Mouse (Mus musculus) megakaryocyte-erythroid progenitor cell, adult 5-6 weeks (primary cell): Measurements from ENCODE around the gene Zfp493. TPM values are rescaled to one million over a fixed set of nuclear protein-coding genes. Genes with fewer than 3 reads are reported as not detected.
A peak's percentile ranks its signal among the peaks of the same experiment; 100 is the strongest.
"Not testable (repeated sequence)": the region's sequence is repeated elsewhere in the genome, so short reads cannot be mapped to it uniquely, and the experiment has no call there.

Source experiments
- ATAC-seq: replicated peaks from 2 replicates; pipeline ENCODE4 v1.8.0; 2016; ENCODE audit warnings: mild to moderate bottlenecking, inconsistent platforms; ENCODE audit not compliant: severe bottlenecking, poor library complexity, low FRiP score, low TSS enrichment
- total RNA-seq, 2 experiments: library from RNA; stranded (forward) in 1 of 2; stranded (reverse) in 1 of 2; fragments of 200-1000, 215-1000 nt in 1 of 2; fragments of >200 nt in 1 of 2; fragmentation: Nextera tagmentation in 1 of 2; gene quantifications; 2 replicates each; pipeline ENCODE4 v1.2.3; 2014 to 2017

Gene Zfp493
- total RNA-seq (2014; fragmentation: Nextera tagmentation): 6.2 and 8.9 TPM in 2 replicates
- 1.8 and 3.7 TPM in 2 replicates for total RNA-seq (2017)

GRCm38 (mm10) chr13:67779265-67780221 lies at the start of gene Zfp493:
TSS of gene Zfp493 (plus strand) at chr13:67779693.
- peak; percentile 99 for ATAC-seq

DNA sequence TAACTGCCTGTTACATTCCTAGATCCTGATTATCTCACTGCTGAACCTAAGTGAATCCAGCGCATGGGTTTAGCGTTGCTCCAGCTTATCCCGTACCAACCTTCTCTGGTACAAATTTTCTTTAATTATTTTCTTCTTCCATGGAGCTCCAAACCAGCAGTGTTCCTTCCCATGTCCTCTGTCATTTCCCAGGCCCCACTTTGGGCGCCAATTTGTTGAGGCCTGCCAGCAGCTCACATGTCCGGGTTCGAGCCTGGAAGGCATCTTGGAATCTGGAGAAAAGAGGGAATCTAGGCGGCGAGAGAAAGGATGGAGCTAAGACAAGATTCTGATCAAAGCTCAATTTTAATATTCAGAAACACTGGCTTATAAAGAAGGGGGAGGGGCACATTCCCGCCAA lies 45.1 kb upstream of the Zfp493 start:
- ATAC-seq: not testable (repeated sequence)

DNA sequence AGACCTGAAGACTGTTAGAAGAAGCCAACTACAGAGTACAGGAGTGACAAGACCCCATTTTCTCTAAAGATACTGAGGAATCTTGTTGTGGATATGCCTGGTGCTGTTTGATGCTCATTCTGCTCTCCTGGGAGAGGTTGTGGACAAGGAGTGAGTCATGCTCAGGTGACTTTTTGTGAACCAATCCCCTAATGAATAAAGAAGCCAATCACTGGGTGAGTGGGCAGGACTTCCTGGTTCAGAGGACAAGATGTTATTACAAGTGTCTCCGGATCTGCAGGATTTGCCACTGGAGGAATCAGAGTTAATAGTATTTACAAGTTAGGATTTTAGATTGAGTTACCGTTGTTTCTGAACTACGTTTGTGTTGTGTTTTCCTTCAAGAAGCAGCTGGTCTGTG lies 36.6 kb upstream of the Zfp493 start:
- no peak for ATAC-seq

GRCm38 (mm10) chr13:67743896-67744295 lies 35.6 kb upstream of the Zfp493 start:
- no peak for ATAC-seq

GRCm38 (mm10) chr13:67754333-67755306 lies 24.9 kb upstream of the Zfp493 start, which contains the start of gene Zfp85:
TSS of gene Zfp85 (minus strand) at chr13:67755228.
- peak; percentile 98 for ATAC-seq

DNA sequence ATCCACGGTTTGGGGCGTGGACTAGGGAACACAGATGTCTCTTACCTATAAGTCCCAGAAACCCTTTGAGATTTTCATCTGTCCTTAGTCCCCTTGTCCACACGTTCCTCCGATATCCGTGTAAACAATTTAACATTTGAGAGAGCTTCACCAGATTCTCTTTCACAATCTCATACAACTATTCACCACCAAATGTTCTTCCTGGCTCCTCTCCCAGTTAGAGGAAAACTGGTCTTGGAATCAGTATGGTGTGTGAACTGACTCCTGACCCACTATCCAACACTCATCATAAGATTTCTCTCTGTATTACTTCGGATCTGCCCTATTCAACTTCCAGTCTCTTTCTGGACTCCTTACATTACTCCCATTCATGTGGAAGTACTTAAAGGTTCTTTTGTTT lies 23.7 kb upstream of the Zfp493 start:
- ATAC-seq: no peak

- ATAC-seq: no peak
Measured at GRCm38 (mm10) chr13:67759966-67760365, 19.5 kb upstream of the Zfp493 start.

DNA sequence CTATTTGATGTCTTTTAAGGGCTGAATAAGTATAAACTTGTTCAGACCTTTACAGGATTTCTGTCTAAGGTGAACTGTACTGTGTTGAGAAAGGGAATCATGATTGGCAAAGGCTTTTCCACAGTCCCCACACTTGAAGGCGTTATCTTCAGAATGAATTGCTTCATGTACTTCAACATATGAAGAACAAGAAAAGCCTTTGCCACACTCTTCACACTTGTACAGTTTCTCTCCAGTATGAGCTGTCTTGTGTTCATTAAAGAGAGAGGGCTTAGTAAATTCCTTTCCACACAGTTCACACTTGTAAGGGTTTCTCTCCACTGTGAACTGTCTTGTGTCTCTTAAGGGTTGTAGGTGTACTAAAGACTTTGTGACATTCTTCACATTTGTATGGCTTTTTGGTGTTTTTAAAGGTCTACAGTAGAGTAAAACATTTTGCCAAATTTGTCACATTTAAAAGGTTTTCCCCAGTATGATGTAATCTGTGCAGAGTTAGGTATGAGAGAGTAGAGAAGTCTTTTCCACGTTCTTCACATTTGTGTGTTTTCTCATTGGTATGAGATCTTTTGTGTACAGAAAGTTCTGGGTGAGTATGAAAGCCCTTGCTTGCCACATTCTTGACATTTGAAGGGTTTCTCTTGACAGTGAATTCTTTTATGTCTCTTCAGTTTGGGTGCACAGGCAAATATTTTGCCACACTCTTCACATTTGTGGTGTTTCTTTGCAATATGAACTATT lies 16.3 kb upstream of the Zfp493 start:
- ATAC-seq: no peak

- ATAC-seq: no peak
Measured at GRCm38 (mm10) chr13:67791921-67792455, 12.5 kb downstream of the Zfp493 start.

- no peak for ATAC-seq
Measured at GRCm38 (mm10) chr13:67798618-67799017, 19.1 kb downstream of the Zfp493 start.

DNA sequence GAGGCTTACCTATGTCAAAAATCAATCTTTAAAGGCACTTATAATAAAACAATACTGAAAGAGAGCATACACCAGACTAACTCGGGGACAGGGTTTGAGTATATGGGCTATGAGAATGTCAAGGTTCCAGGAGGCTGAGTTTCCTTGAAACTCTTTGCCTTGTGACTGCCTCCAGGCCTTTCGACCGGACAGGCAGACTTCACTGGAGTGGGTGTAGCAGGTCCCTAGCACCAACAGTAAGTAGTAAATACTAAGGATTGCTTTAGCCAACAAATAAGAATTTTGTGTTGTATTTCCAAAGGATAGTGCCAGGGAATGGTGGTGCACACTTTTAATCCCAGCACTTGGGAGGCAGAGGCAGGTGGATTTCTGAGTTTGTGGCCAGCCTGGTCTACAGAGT lies 19.7 kb downstream of the Zfp493 start:
- ATAC-seq: not testable (repeated sequence)

DNA sequence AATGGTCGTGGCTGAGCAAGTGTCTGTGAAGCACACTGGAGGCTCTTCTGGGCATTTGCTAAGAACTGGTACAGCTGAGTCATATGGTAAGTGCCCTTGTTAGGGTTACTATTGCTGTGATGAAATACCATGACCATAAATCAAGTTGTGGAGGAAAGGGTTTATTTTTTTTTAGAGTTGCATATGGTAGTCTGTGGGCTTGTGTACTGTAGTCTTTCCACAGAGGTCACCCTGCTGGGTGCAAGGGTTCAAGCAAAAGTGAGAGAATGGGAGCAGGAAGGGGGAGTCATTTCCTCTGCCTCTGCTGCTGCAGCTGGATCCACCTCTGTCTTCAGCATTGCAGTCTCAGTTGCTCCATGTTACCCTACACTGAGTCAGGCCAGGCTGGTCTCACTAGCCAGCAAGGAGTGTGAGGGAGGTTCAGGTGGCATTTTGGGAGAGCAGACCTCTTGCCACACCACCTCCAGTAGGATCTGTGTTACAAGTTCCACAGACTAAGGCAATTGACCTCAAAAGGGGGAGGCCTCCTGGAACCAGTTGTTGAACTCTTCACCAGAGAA lies 32.2 kb downstream of the Zfp493 start:
- no peak for ATAC-seq

GRCm38 (mm10) chr13:67812961-67813709 lies 33.6 kb downstream of the Zfp493 start:
- peak; percentile 16; the same call in 1 of the 2 replicates for ATAC-seq

- peak; percentile 98 for ATAC-seq
Measured at GRCm38 (mm10) chr13:67813710-67814660, 34.5 kb downstream of the Zfp493 start, which contains the start of gene Zfp273. TSS of gene Zfp273 (plus strand) at chr13:67813740.

GRCm38 (mm10) chr13:67818636-67819035 lies 39.1 kb downstream of the Zfp493 start:
- ATAC-seq: no peak

DNA sequence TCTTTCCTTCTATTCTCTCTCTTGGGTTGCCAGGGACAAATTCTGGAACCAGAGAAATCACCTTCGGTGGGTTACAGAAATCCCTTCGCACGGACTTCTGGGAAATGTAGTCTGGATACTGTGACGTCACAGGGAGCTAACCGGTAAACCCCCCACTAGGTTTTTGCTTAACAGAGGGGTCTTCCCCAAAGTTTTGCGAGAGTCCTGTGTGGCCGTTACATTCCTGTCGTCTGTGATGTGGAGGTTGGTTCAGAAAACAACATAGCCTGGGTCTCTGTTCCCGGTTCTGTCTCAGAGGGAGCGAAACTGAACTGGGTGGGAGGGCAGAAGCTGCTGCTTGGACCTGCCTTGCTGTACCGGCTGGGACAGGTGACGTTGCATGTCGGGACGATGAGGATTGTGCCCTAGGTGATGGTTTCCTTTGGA lies 51.4 kb downstream of the Zfp493 start, which contains the start of gene Gm10037:
Gene Gm10037, plus strand, starts transcription at position 196 of the 426 bp plus-strand sequence.
- ATAC-seq: peak; percentile 84

DNA sequence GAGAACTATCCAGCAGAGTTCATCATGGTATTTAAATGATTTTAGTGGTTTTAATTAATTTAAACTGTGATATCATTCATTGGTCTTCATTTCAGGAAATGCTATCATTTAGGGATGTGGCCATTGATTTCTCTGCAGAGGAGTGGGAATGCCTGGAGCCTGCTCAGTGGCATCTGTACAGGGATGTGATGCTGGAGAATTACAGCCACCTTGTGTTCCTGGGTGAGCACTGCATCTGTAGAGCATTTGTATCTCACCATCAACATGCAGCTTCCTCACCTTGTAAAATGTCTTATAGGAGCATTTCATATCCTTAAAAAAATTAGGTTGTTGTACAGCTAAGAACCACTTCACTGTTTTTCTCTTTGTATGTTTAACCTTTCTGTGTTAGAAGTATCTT lies 53.6 kb downstream of the Zfp493 start:
- not testable (repeated sequence) for ATAC-seq
